In the genomic region with DNA sequence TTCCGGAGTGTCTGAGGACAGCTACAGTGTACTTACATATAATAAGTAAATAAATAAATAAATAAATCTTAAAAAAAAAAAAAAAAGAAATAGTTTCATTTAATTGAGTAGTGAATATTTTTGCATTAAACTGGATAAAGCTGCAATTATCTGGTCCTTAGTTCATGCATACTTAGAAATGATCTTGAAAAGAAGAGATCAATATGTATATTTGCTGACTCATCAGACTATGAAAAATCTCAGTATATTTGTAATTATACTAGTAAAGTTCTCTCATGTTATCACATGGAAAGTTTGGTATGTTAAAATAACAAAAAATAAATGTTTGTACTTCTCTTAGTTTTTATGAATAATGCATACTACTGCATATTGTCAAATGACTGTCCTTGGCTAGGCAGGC, we compare ENCODE assay signal across 21 mouse cellular contexts.
"Had no signal": no experiment of that assay in that cellular context is flagged by ENCODE, and none has a peak within 500 bp of the region (broad histone marks: within the 10 kb centered on the region; RNA-seq: fewer than 3 reads in every experiment).

No protein-coding gene starts in this region.

- H3K4me1 ChIP-seq: embryonic facial prominence, embryonic 10.5 days; embryonic facial prominence, embryonic 12.5 days; embryonic facial prominence, embryonic 13.5 days; forebrain, embryonic 10.5 days; forebrain, embryonic 12.5 days; forebrain, embryonic 13.5 days; forebrain, embryonic 15.5 days had no signal

- H3K9ac ChIP-seq: embryonic facial prominence, embryonic 12.5 days; embryonic facial prominence, embryonic 13.5 days; embryonic facial prominence, embryonic 15.5 days; forebrain, embryonic 12.5 days; forebrain, embryonic 13.5 days; forebrain, embryonic 15.5 days; forebrain, postnatal 0 days had no signal

- DNase-seq: cerebellum, adult 9-11 months; cerebellum, postnatal 25 days; embryo, embryonic 11 days; forebrain, postnatal 0 days; gastrocnemius, adult 2 months; gastrocnemius, postnatal 10 days; gastrocnemius, postnatal 14 days; gastrocnemius, postnatal 25 days; gastrocnemius, postnatal 36 days; heart, adult 18-20 months; heart, adult 2 months had no signal

- H3K27ac ChIP-seq: embryonic facial prominence, embryonic 10.5 days; embryonic facial prominence, embryonic 12.5 days; embryonic facial prominence, embryonic 13.5 days; embryonic facial prominence, embryonic 15.5 days; forebrain, embryonic 10.5 days; forebrain, embryonic 12.5 days; forebrain, embryonic 13.5 days; forebrain, embryonic 15.5 days; gastrocnemius, adult 2 months; heart, adult 2 months; heart, embryonic 10.5 days had no signal

- H3K36me3 ChIP-seq: embryonic facial prominence, embryonic 12.5 days; forebrain, embryonic 10.5 days had no signal

- H3K9me3 ChIP-seq: embryonic facial prominence, embryonic 12.5 days; embryonic facial prominence, embryonic 13.5 days; embryonic facial prominence, embryonic 15.5 days; forebrain, embryonic 10.5 days; forebrain, embryonic 12.5 days; forebrain, embryonic 15.5 days had no signal

- H3K4me3 ChIP-seq: embryonic facial prominence, embryonic 10.5 days; embryonic facial prominence, embryonic 12.5 days; embryonic facial prominence, embryonic 13.5 days; embryonic facial prominence, embryonic 15.5 days; erythroblast, embryonic 14.5 days; forebrain, embryonic 10.5 days; forebrain, embryonic 12.5 days; forebrain, embryonic 13.5 days; forebrain, embryonic 15.5 days; gastrocnemius, adult 2 months; heart, adult 2 months; heart, embryonic 10.5 days had no signal

- H3K27me3 ChIP-seq: embryonic facial prominence, embryonic 12.5 days; embryonic facial prominence, embryonic 13.5 days; embryonic facial prominence, embryonic 15.5 days; forebrain, embryonic 12.5 days; forebrain, embryonic 13.5 days; forebrain, embryonic 15.5 days had no signal
